Mouse (Mus musculus): ENCODE measurements at regions not wholly inside any gene's neighbourhood (a gene's known extent, or its start where the extent isn't known, plus 50 kb on each side); places are given as distances from the start of the nearest gene placed in this dataset.
A peak's percentile ranks its signal among the peaks of the same experiment; 100 is the strongest.

DNA sequence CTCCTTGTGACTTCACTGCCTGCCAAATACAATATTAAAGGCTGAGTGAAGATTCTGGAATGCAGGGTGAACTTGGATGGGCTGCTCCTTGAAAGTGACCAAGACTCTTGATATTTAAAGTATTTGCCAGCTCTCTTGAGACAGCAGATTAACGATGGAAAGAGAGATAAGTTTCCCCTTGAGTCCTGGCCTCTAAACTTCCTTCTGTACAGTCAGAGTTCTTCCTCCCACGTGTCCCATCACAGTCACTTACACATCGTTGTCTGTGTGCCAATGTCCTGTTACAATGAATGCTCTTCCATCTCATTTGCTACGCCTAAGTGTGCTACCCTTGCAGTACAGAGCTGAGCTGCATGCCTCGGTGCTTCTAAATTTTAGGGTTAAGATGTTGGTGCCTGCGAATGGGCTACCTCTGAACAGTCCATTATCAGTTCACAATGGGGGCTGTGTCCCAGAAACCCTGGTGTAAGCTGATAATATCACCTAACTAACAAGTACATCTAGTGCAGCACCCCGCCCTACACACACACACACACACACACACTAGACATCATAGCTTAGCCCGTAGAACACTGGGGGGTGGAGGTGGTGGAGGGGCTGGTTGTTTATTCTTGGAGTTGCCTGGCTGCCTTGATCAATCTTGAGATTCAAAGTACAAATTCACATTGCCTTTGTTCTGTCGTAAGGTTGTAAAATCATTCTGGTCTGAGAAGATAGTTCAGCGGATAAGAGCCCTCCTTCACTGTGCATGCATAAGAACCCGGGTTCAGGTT lies 207.9 kb upstream of the Pgrmc2 start:
- no peaks in the 10 kb centered on the region for H3K36me3 ChIP-seq
- no peaks in the 10 kb centered on the region for H3K4me1 ChIP-seq
- DNase-seq (ENCODE audit: low spot score): no peak
- H3K27me3 ChIP-seq (ENCODE audit: low read depth, poor library complexity, severe bottlenecking): no peaks in the 10 kb centered on the region
- no peaks in the 10 kb centered on the region for H3K9me3 ChIP-seq (replicated peaks)
- 88% methylated on average over 11 of the region's 11 CpGs for WGBS
- no peak overlapping the region for H3K4me3 ChIP-seq
- no peak overlapping the region for H3K27ac ChIP-seq (replicated peaks)

DNA sequence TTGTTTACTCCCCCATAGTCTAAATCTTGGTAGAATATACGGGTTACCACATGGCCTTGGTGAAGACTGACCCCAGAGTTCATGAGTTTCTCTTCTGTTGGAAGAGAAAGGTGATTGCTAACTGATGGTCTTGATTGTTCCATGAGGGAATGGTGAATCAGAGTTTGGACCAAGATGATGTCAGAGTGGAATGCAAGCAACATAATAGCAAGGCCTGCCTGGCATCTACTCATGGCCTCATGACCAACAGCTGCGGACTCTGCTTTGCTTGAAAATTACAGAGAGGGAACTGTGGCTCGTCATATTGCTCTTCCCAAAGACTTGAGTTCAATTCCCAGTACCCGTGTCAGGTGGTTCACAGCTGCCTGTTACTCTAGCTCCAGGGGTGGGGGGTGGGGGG lies 205.9 kb upstream of the Pgrmc2 start:
- peaks cover 7% of the 10 kb centered on the region; the same call in 1 of the 2 replicates for H3K4me1 ChIP-seq
- no peak overlapping the region for H3K27ac ChIP-seq (replicated peaks)
- DNase-seq (ENCODE audit: low spot score): no peak
- H3K27me3 ChIP-seq (ENCODE audit: low read depth, poor library complexity, severe bottlenecking): no peaks in the 10 kb centered on the region
- 91% methylated on average over 4 of the region's 4 CpGs for WGBS
- H3K36me3 ChIP-seq: no peaks in the 10 kb centered on the region
- H3K4me3 ChIP-seq: no peak overlapping the region
- no peaks in the 10 kb centered on the region for H3K9me3 ChIP-seq (replicated peaks)

DNA sequence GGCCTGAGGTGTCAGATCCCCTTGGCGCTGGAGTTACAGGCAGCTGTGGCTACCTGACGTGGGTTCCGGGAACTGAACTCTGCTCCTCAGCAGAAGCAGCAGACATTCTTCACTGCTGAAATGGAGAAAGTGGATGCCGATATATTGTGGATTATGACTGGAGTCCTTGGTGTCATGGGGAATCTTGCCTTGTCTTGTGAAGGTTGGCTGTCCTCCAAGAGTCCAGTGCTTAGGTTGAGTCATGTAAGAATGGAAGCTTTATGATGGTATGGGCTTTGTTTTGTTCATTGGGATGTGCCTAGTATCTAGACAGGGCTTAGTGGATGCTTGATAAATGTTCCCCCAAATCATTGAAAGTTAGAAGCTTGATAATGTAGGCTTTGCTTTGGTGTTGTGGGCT lies 205.2 kb upstream of the Pgrmc2 start:
- Histone ChIP-seq H3K9me3 (replicated peaks) (no peaks in the 10 kb centered on the region), H3K27ac (replicated peaks) (no peak overlapping the region), H3K4me3 (no peak overlapping the region), H3K27me3 (ENCODE audit: low read depth, poor library complexity, severe bottlenecking) (no peaks in the 10 kb centered on the region), H3K36me3 (no peaks in the 10 kb centered on the region), H3K4me1 (peaks cover 7% of the 10 kb centered on the region; the same call in 1 of the 2 replicates)
- no peak for DNase-seq (ENCODE audit: low spot score)
- 94% methylated on average over 4 of the region's 4 CpGs for WGBS

DNA sequence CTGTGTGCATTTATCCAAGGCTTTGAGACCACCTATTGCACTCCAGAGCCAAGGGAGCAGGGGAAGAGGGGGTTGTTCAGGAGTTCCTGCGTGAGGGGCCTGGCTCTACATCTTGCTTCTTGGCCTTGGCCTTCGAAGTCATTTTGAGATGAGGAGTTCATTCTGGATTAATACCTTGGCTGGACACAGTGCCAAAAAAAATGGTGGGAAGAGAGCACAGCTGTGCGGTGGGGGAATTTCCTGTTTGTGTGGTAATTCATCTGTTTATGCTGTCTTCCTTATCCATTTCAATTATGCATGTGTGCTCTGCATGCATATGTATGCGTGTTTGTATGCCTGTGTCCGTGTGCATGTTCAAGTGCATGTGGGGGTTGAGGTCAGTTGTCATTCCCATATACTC lies 202.5 kb upstream of the Pgrmc2 start:
- no peaks in the 10 kb centered on the region for H3K27me3 ChIP-seq (ENCODE audit: low read depth, poor library complexity, severe bottlenecking)
- H3K27ac ChIP-seq (replicated peaks): no peak overlapping the region
- 87% methylated on average over 5 of the region's 5 CpGs for WGBS
- no peaks in the 10 kb centered on the region for H3K9me3 ChIP-seq (replicated peaks)
- H3K4me3 ChIP-seq: no peak overlapping the region
- DNase-seq (ENCODE audit: low spot score): no peak
- peaks cover 7% of the 10 kb centered on the region; the same call in 1 of the 2 replicates for H3K4me1 ChIP-seq
- no peaks in the 10 kb centered on the region for H3K36me3 ChIP-seq

DNA sequence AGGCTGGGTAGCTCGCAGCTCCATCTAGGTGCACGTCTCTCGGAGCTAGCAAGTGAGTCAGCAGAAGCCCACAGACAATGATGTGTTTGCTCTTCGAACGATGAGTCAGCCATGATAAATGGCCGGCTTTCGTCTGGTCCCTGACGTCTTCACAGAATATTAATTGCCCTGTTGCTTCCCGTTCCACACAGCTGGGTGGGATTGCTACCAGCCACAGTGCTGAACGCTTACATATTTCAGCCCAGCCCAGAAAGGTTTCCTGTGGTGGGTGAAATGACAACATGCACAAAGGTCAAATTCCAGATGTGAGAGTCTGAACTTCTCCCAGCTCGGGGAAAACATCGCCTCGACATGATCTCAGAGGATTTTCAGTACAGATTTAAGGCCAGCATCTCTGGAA lies 202.1 kb upstream of the Pgrmc2 start:
- Histone ChIP-seq H3K27ac (replicated peaks) (no peak overlapping the region), H3K4me3 (no peak overlapping the region), H3K9me3 (replicated peaks) (no peaks in the 10 kb centered on the region), H3K36me3 (no peaks in the 10 kb centered on the region), H3K27me3 (ENCODE audit: low read depth, poor library complexity, severe bottlenecking) (no peaks in the 10 kb centered on the region), H3K4me1 (peaks cover 7% of the 10 kb centered on the region; the same call in 1 of the 2 replicates)
- 73% methylated on average over 13 of the region's 13 CpGs for WGBS
- DNase-seq (ENCODE audit: low spot score): peak; percentile 36

DNA sequence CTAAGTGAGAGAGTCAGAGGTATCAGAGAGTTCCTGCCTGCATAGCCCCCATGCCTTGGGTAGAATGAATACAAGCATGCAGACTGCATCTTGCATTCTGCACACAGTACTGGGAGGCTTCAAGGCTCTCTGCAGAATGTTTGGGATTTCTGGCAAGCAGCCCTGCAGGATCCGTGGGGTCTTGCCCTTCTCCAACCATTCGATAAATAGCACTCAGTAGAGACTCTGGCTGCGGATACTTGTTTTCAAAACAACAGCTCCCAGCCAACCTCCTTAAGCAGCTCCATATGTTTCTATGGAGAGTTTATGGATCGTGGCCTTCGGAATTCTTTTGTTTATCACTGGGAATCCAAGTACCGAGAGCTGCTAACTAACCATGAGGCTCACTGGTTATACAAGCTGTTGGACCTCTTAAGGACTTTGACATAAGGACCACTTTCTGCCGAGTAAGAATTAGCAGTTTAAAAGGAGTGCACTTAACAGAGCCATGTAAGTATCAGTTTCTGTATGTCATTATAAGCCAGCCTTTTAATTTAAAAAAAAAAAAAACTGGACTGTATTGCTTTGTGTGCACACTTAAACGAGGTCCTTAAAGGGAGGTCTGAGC lies 199.7 kb upstream of the Pgrmc2 start:
- Histone ChIP-seq H3K9me3 (replicated peaks) (no peaks in the 10 kb centered on the region), H3K36me3 (no peaks in the 10 kb centered on the region), H3K4me1 (peaks cover 7% of the 10 kb centered on the region; the same call in 1 of the 2 replicates), H3K27me3 (ENCODE audit: low read depth, poor library complexity, severe bottlenecking) (no peaks in the 10 kb centered on the region), H3K4me3 (no peak overlapping the region), H3K27ac (replicated peaks) (no peak overlapping the region)
- peak; percentile 19 for DNase-seq (ENCODE audit: low spot score)
- WGBS: 68% methylated on average over 8 of the region's 8 CpGs

DNA sequence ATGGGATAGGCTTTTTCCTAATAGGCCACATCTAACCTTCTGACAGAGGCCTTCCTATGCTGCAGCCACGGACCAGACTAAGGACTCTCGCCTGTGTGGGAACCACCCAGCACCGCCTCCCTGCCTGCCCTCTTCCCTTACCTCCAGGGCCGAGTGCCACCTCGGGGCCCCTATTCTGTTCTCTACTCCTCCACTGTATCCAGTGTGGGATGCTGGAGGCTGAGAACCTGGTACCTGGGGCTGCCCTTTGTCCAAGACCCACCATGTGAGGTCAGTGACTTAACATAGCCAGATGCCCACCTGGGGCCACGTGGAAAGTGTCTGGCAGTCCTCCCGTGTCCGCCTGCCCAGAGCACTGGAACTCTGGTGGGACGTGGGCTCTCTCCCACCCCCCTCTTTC lies 193.2 kb upstream of the Pgrmc2 start:
- H3K27me3 ChIP-seq (ENCODE audit: low read depth, poor library complexity, severe bottlenecking): no peaks in the 10 kb centered on the region
- 0 out of 2 replicates have a peak, but pooled peaks cover 5% of the 10 kb centered on the region for H3K9me3 ChIP-seq (replicated peaks)
- 89% methylated on average over 9 of the region's 9 CpGs for WGBS
- no peak for DNase-seq (ENCODE audit: low spot score)
- no peak overlapping the region for H3K27ac ChIP-seq (replicated peaks)
- H3K4me3 ChIP-seq: no peak overlapping the region
- no peaks in the 10 kb centered on the region for H3K36me3 ChIP-seq
- peaks cover 9% of the 10 kb centered on the region; the same call in 1 of the 2 replicates for H3K4me1 ChIP-seq

DNA sequence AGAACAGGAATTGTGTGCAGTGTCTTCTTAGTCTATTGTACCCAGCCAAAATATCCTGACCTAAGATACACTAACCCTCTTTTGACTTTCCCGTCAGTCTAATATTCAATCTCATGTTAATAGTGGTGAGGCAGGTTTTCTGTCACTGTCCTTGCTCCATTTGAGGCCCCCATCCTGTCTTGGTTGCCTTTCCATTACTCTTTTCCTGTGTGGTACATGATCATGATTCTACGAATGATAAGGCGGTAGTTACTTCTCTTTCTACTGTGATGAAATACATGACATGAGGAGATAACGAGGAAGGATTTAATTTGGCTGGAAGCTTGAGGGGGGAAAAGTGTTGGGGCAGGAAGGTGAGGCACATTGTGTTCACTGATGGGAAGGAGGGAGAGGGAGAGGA lies 185.7 kb upstream of the Pgrmc2 start:
- Histone ChIP-seq H3K27ac (replicated peaks) (no peak overlapping the region), H3K4me1 (no peaks in the 10 kb centered on the region), H3K9me3 (replicated peaks) (0 out of 2 replicates have a peak, but pooled peaks cover 5% of the 10 kb centered on the region), H3K27me3 (ENCODE audit: low read depth, poor library complexity, severe bottlenecking) (no peaks in the 10 kb centered on the region), H3K36me3 (no peaks in the 10 kb centered on the region), H3K4me3 (no peak overlapping the region)
- DNase-seq (ENCODE audit: low spot score): no peak
- 91% methylated on average over 4 of the region's 4 CpGs for WGBS

DNA sequence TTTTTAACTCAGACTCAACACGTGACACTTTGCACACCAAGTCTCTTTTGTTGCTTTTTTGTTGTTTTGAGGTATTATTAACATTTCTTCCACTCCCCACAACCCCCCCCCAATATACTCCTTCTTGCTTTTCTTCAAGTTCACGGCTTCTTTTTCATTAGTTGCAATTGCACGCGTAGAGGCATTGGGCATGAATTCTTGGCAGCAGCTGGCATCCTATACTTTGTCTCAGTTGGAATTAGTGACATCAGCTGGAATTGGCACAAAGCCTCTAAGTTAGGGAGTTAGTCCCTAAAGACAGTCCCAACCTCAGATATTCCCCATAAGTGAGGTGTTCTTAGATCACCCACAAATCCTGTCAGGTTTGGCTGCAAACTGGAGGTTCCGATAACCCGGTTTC lies 183.4 kb upstream of the Pgrmc2 start:
- H3K27ac ChIP-seq (replicated peaks): no peak overlapping the region
- no peak overlapping the region for H3K4me3 ChIP-seq
- H3K27me3 ChIP-seq (ENCODE audit: low read depth, poor library complexity, severe bottlenecking): no peaks in the 10 kb centered on the region
- no peaks in the 10 kb centered on the region for H3K4me1 ChIP-seq
- WGBS: 94% methylated on average over 6 of the region's 6 CpGs
- H3K36me3 ChIP-seq: no peaks in the 10 kb centered on the region
- no peak for DNase-seq (ENCODE audit: low spot score)
- no peaks in the 10 kb centered on the region for H3K9me3 ChIP-seq (replicated peaks)

DNA sequence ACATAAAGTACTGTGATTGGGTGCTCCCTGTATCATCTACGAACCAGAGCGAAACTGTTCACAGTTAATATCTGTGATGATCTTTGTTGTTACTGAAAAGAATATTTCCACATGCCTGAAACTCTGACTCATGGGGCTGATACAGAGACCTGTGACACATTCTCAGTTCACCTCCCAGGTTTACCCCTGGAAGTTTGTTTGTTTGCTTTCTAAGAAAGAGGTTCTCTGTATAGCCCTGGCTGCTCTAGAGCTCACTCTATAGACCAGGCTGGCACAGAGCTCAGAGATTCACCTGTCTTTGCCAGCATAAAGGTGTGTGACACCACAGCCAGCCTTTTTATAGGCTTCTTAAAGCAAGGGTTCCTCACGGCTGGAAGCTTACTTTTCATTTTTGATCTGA lies 182.6 kb upstream of the Pgrmc2 start:
- 93% methylated on average over 3 of the region's 3 CpGs for WGBS

DNA sequence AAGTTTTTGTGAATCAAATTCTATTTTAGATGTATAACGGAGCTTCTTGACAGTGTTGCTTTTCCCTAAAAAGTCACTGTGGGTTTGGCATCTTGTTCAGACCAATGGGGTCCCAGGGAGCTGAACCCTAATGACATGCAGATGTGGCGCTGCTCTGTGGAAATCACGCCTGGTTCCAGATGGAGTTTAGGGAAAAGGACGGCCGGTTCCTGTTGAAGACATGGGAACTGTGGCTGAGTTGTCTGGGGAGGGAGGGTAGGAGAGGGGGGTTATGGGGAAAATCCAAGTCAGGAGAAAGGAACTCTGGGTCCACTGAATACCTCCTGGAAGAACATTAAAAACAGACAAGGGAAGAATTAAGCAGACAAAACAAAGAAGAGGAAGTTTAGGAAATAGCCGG lies 175.4 kb upstream of the Pgrmc2 start:
- H3K9me3 ChIP-seq (replicated peaks): no peaks in the 10 kb centered on the region
- no peaks in the 10 kb centered on the region for H3K4me1 ChIP-seq
- no peaks in the 10 kb centered on the region for H3K27me3 ChIP-seq (ENCODE audit: low read depth, poor library complexity, severe bottlenecking)
- H3K36me3 ChIP-seq: no peaks in the 10 kb centered on the region
- no peak overlapping the region for H3K27ac ChIP-seq (replicated peaks)
- H3K4me3 ChIP-seq: no peak overlapping the region
- no peak for DNase-seq (ENCODE audit: low spot score)
- WGBS: 64% methylated on average over 6 of the region's 6 CpGs

More for the DNA sequence above, 182.6 kb upstream of the Pgrmc2 start:
- Histone ChIP-seq H3K36me3 (no peaks in the 10 kb centered on the region), H3K4me1 (no peaks in the 10 kb centered on the region), H3K27me3 (ENCODE audit: low read depth, poor library complexity, severe bottlenecking) (no peaks in the 10 kb centered on the region), H3K27ac (replicated peaks) (no peak overlapping the region), H3K4me3 (no peak overlapping the region), H3K9me3 (replicated peaks) (no peaks in the 10 kb centered on the region)
- no peak for DNase-seq (ENCODE audit: low spot score)

DNA sequence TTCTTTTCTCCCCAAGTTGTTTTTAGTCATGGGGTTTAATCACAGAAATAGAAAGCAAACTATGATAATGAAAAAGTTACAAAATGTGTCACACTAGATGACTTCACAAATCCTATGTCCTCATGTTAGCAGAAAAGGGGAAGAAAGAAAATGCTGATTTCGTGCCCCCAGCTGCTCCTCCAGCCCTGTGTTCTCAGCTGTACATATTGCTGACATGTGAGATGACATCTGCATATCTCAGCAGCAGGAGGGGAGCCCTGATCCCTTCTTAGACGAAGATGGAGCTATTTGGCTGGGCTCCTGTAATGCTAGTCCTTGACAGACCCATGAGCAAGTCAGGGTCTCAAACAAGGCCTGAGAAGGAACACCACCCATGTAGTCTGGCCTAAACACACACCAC lies 162.1 kb upstream of the Pgrmc2 start:
- H3K9me3 ChIP-seq (replicated peaks): no peaks in the 10 kb centered on the region
- no peak overlapping the region for H3K27ac ChIP-seq (replicated peaks)
- no peaks in the 10 kb centered on the region for H3K4me1 ChIP-seq
- DNase-seq (ENCODE audit: low spot score): no peak
- no peak overlapping the region for H3K4me3 ChIP-seq
- no peaks in the 10 kb centered on the region for H3K36me3 ChIP-seq
- H3K27me3 ChIP-seq (ENCODE audit: low read depth, poor library complexity, severe bottlenecking): no peaks in the 10 kb centered on the region
- WGBS: 65% methylated on average over 2 of the region's 2 CpGs

DNA sequence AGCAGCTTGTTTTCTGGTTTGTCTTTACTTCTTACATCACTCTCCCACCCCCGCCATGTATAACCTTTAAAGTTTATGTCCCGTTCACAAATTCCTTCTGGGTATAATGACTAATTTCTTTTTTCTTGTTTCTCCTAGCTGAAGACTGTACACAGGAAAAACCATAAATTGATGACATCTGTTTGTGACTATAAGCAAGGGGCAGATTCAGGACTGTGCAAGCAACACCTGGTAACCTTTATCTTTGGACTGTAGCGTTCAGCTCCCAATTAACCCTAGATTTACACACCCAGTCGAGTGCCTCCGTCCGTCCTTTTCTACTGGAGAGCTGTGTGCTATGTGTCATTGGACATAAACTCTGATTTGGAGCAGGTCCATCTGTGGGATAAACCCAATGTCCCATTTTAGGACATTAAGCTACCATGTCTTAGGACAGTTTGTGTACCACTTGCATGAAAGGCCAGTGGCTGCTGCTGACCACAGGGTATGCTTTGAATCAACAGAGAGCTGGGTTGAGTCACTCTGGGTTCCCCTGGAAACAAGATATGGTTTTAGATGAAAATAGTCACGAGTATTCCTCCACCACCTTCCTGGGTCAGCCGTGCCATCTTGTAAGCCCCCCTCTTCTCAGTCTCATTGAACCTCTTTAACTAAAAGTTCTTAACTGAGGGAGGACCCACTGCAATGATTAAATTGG lies 159.2 kb upstream of the Pgrmc2 start:
- Histone ChIP-seq H3K36me3 (no peaks in the 10 kb centered on the region), H3K27ac (replicated peaks) (no peak overlapping the region), H3K27me3 (ENCODE audit: low read depth, poor library complexity, severe bottlenecking) (no peaks in the 10 kb centered on the region), H3K4me1 (no peaks in the 10 kb centered on the region), H3K9me3 (replicated peaks) (no peaks in the 10 kb centered on the region), H3K4me3 (no peak overlapping the region)
- DNase-seq (ENCODE audit: low spot score): no peak
- 87% methylated on average over 8 of the region's 8 CpGs for WGBS
